Mouse (Mus musculus) urinary bladder, postnatal 14 days (tissue): ENCODE results near the gene Olfr871.
"Not testable (repeated sequence)": the region's sequence is repeated elsewhere in the genome, so short reads cannot be mapped to it uniquely, and the experiment has no call there.

ENCODE experiments used
- DNase-seq: peaks from one replicate; pipeline ENCODE4 v3.0.0; 2021; ENCODE audit warnings: low spot score

The Olfr871 gene

DNA sequence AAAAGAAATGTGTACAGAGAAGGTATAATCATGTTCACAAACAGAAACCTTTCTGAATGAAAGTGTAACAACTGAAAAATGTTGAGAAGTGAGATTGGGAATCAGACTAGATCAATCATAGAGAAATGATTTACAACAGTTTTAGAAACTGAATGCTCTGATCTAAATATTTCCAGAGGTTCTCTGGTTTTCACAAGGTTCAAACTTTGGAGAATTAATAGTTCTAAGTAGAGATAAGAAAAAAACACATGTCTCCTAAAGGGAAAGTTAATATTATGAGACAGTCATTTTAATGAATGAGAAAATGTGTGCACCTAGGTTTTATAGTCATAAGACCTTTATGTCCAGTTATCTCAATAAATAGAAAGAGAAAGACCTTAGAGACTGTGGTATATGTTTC is at the start of gene Olfr871:
TSS of gene Olfr871 (plus strand) at position 301 of the 400 bp plus-strand sequence.
- DNase-seq, result no peak

DNA sequence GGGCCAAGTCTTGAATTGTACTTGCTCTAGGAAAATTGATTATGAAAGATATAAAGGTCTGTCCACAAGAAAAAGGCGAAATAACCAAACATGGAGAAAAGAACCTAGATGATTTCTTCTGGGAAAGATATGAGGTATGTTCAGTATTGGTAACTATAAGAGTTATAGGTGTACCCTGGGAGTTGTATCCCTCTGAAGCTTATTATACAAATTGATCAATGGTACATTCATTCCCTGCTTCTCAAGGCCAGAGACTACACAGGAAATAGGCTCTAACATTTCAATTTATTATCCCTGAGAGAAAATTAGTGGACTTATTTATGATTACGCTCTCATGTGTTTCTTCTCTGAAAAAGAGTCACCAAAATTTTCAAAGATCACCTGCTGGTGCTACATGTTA is 38.0 kb upstream of the Olfr871 start, which contains the start of gene Olfr870:
TSS of gene Olfr870 (minus strand) at position 101 of the 400 bp plus-strand sequence.
- no peak for DNase-seq

- DNase-seq, result no peak
These were observed 32.5 kb upstream of the Olfr871 start for GRCm38 (mm10) chr9:20179463-20179862.

DNA sequence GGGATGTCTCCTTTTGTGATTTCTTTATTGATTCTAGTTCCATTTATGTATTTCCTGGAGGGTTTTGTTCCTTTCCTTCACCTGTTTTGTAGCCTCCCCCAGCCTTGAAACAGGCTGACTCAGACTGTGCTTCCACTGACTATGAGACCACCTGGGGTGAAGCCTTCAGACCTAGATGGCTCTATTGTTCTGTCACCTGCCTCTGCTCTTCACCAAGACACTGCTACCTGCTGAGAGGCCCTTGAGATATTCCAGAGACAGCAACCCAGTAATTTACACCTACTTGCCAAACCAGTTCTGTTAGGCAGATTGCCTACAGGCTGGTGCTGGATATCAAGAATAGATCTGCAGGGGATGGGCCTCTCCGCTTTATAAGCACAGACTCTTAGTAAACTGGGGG is 9.9 kb upstream of the Olfr871 start:
- DNase-seq, result peak; percentile 6

DNA sequence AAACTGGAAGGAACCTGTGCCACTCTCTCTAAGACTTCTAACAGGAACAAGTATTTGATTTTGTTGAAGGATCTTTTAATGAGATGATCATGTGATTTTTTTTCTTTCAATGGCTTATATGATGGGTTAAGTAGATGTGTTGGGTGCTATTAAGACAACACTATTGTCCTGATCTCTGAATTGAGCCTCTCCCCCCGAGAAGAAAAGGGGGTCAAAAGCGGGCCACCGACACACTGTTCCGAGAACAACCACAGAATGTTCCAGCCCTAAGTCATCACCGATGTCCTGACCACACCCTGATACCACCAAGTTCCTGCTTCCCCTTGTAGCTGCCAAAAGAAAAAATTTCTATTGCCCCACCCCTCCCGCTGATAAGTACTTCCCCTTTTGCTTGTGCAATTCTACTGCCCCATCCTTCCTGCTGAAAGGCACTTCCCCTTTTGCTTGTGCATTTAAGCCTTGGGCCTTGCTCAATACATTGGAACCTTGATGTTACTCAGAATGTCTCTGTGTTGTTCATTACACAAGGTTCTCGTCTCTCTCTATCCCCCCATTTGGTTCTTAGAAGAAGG is 8.5 kb upstream of the Olfr871 start:
- DNase-seq, result not testable (repeated sequence)

- DNase-seq, result no peak
These were observed 1.2 kb upstream of the Olfr871 start for GRCm38 (mm10) chr9:20210812-20211211.

GRCm38 (mm10) chr9:20211477-20211876 is 530 bp upstream of the Olfr871 start:
- DNase-seq, result no peak

- DNase-seq, result no peak
These were observed 24.8 kb downstream of the Olfr871 start, which contains the start of gene Olfr872 for GRCm38 (mm10) chr9:20236819-20237218. Olfr872 (plus strand) TSS chr9:20237119.

DNA sequence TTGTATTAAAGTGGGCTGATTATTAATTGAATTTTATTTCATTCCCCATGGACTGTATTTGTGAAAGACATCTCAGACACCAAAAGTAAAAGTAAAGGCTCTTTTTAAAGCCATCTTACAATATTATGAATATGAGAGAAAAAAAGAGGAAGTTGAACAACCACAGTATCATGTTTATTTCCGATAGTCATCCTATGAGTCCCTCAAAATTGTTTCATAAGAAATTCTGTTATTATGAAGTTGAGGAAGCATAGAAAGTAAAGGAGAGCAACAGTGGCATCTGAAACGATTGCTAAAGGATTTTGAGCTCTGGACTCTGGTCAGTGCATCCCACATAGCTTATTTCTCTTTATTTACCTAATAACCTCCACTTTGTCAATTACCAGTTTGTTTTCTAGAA is 25.4 kb downstream of the Olfr871 start:
- no peak for DNase-seq
